Mouse (Mus musculus): ENCODE data around the gene Csnk1g1. TPM values are rescaled to one million over a fixed set of nuclear protein-coding genes. Genes with fewer than 3 reads are reported as not detected.

Gene Csnk1g1
- polyA plus RNA-seq, 1 experiment = 20.3 TPM

- Histone ChIP-seq H3K4me1 (ENCODE audit: control insufficient read depth, insufficient read depth, low read length) (no peaks in the 10 kb centered on the region), H3K27ac (ENCODE audit: control insufficient read depth, insufficient read depth, low read depth, low read length) (no peak overlapping the region), H3K27me3 (ENCODE audit: control insufficient read depth, insufficient read depth, low read length) (no peaks in the 10 kb centered on the region), H3K36me3 (ENCODE audit: control insufficient read depth, insufficient read depth, low read length) (no peaks in the 10 kb centered on the region; the same call in 1 of the 2 replicates), H3K4me3 (ENCODE audit: control insufficient read depth, low read depth, low read length) (no peak overlapping the region)
- no peak for TF ChIP-seq POLR2A (IDR thresholded peaks at IDR 0.05; ENCODE audit: control insufficient read depth, low read depth, low read length)
- TF ChIP-seq CTCF (IDR thresholded peaks at IDR 0.05; ENCODE audit: control insufficient read depth, insufficient read depth, insufficient replicate concordance, low read depth, low read length) = no peak
Observed at GRCm38 (mm10) chr9:65995603-65996376, 87.1 kb downstream of the Csnk1g1 start.

- H3K27ac ChIP-seq (ENCODE audit: control insufficient read depth, insufficient read depth, low read depth, low read length) = no peak overlapping the region
- no peaks in the 10 kb centered on the region; the same call in 1 of the 2 replicates for H3K36me3 ChIP-seq (ENCODE audit: control insufficient read depth, insufficient read depth, low read length)
- TF ChIP-seq POLR2A (IDR thresholded peaks at IDR 0.05; ENCODE audit: control insufficient read depth, low read depth, low read length) (no peak), CTCF (IDR thresholded peaks at IDR 0.05; ENCODE audit: control insufficient read depth, insufficient read depth, insufficient replicate concordance, low read depth, low read length) (no peak)
- no peaks in the 10 kb centered on the region for H3K4me1 ChIP-seq (ENCODE audit: control insufficient read depth, insufficient read depth, low read length)
- H3K27me3 ChIP-seq (ENCODE audit: control insufficient read depth, insufficient read depth, low read length) = no peaks in the 10 kb centered on the region
- H3K4me3 ChIP-seq (ENCODE audit: control insufficient read depth, low read depth, low read length) = no peak overlapping the region
Observed at GRCm38 (mm10) chr9:65998965-65999364, 90.2 kb downstream of the Csnk1g1 start.

DNA sequence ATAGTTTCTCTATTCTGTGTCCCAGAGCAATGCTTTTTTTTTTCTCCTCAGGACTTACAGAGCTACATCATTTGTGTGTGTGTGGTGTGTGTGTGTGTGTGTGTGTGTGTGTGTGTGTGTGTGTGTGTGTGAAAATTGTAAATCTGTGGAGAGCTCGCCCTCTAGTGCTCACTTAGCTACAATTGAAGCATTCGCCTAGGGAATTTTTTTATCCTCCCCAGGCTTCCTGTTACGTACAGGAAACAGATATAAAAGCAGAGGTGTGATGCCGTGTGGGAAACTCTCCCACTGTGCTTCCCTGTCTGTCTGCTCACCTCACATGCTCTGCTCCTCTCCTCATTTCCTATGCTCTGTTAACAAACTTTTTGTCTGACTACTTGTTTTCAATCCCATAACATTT, 95.7 kb downstream of the Csnk1g1 start:
- TF ChIP-seq POLR2A (IDR thresholded peaks at IDR 0.05; ENCODE audit: control insufficient read depth, low read depth, low read length) = no peak
- no peak for TF ChIP-seq CTCF (IDR thresholded peaks at IDR 0.05; ENCODE audit: control insufficient read depth, insufficient read depth, insufficient replicate concordance, low read depth, low read length)
- Histone ChIP-seq H3K4me3 (ENCODE audit: control insufficient read depth, low read depth, low read length) (no peak overlapping the region), H3K27me3 (ENCODE audit: control insufficient read depth, insufficient read depth, low read length) (no peaks in the 10 kb centered on the region), H3K27ac (ENCODE audit: control insufficient read depth, insufficient read depth, low read depth, low read length) (no peak overlapping the region), H3K36me3 (ENCODE audit: control insufficient read depth, insufficient read depth, low read length) (no peaks in the 10 kb centered on the region; the same call in 1 of the 2 replicates), H3K4me1 (ENCODE audit: control insufficient read depth, insufficient read depth, low read length) (no peaks in the 10 kb centered on the region)

DNA sequence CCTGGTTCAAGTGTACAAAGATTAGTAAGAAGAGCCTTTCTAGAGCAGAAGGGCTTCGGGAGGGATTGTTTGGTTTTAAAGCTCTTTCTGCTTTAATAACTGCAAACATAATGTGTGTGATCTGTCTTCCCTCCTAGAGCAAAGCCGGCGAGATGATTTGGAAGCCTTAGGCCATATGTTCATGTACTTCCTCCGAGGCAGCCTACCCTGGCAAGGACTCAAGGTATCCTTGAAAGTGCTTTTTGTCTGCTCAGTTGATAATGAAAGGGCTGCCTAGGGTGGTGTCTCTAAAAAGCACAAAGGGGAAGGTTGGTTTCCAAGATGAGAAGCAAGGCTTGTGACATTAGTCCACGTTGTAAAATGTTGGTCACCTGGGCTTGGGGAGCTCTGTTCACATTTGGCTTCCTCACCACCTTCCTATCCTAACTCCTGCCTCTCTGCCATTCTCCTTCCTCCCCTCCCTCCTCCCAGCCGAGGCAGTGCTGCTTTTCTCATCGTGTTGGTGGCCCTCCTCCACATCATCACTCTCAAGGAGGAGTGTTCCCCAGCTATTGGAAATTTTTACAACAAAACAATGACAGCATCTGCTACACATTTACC, 99.0 kb downstream of the Csnk1g1 start:
- Histone ChIP-seq H3K36me3 (ENCODE audit: control insufficient read depth, insufficient read depth, low read length) (no peaks in the 10 kb centered on the region; the same call in 1 of the 2 replicates), H3K4me1 (ENCODE audit: control insufficient read depth, insufficient read depth, low read length) (no peaks in the 10 kb centered on the region), H3K4me3 (ENCODE audit: control insufficient read depth, low read depth, low read length) (no peak overlapping the region), H3K27me3 (ENCODE audit: control insufficient read depth, insufficient read depth, low read length) (no peaks in the 10 kb centered on the region), H3K27ac (ENCODE audit: control insufficient read depth, insufficient read depth, low read depth, low read length) (no peak overlapping the region)
- TF ChIP-seq CTCF (IDR thresholded peaks at IDR 0.05; ENCODE audit: control insufficient read depth, insufficient read depth, insufficient replicate concordance, low read depth, low read length) (no peak), POLR2A (IDR thresholded peaks at IDR 0.05; ENCODE audit: control insufficient read depth, low read depth, low read length) (no peak)

GRCm38 (mm10) chr9:66020601-66021000, 111.9 kb downstream of the Csnk1g1 start:
- Histone ChIP-seq H3K36me3 (ENCODE audit: control insufficient read depth, insufficient read depth, low read length) (no peaks in the 10 kb centered on the region; the same call in 1 of the 2 replicates), H3K27me3 (ENCODE audit: control insufficient read depth, insufficient read depth, low read length) (no peaks in the 10 kb centered on the region), H3K4me3 (ENCODE audit: control insufficient read depth, low read depth, low read length) (no peak overlapping the region), H3K4me1 (ENCODE audit: control insufficient read depth, insufficient read depth, low read length) (no peaks in the 10 kb centered on the region), H3K27ac (ENCODE audit: control insufficient read depth, insufficient read depth, low read depth, low read length) (no peak overlapping the region)
- TF ChIP-seq CTCF (IDR thresholded peaks at IDR 0.05; ENCODE audit: control insufficient read depth, insufficient read depth, insufficient replicate concordance, low read depth, low read length) = no peak
- TF ChIP-seq POLR2A (IDR thresholded peaks at IDR 0.05; ENCODE audit: control insufficient read depth, low read depth, low read length) = no peak

- Histone ChIP-seq H3K4me3 (ENCODE audit: control insufficient read depth, low read depth, low read length) (no peak overlapping the region), H3K36me3 (ENCODE audit: control insufficient read depth, insufficient read depth, low read length) (peaks cover 1% of the 10 kb centered on the region; the same call in 1 of the 2 replicates), H3K4me1 (ENCODE audit: control insufficient read depth, insufficient read depth, low read length) (no peaks in the 10 kb centered on the region), H3K27ac (ENCODE audit: control insufficient read depth, insufficient read depth, low read depth, low read length) (no peak overlapping the region), H3K27me3 (ENCODE audit: control insufficient read depth, insufficient read depth, low read length) (no peaks in the 10 kb centered on the region)
- TF ChIP-seq CTCF (IDR thresholded peaks at IDR 0.05; ENCODE audit: control insufficient read depth, insufficient read depth, insufficient replicate concordance, low read depth, low read length) = no peak
- no peak for TF ChIP-seq POLR2A (IDR thresholded peaks at IDR 0.05; ENCODE audit: control insufficient read depth, low read depth, low read length)
Observed at GRCm38 (mm10) chr9:66038082-66038481, 129.4 kb downstream of the Csnk1g1 start.

DNA sequence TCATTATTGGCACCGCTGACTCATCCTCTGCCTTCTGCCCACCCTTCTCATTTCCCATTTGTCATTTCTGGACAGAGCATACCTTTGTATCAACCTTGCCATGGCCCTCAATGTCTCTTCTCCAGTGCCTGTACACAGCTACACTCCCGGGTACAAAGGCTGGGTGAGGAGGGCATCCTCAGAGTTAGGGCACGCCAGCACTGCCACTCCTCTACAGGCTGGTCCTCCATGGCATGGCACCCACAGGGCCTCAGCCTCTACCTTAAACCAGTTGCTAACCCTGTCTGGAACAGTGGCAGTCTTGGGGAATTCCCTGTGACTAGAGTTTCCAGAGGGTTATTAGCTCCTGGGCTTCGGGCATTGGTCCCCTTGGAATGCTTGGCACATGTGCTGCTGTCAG, 129.9 kb downstream of the Csnk1g1 start:
- H3K27ac ChIP-seq (ENCODE audit: control insufficient read depth, insufficient read depth, low read depth, low read length) = no peak overlapping the region
- no peak overlapping the region for H3K4me3 ChIP-seq (ENCODE audit: control insufficient read depth, low read depth, low read length)
- no peak for TF ChIP-seq CTCF (IDR thresholded peaks at IDR 0.05; ENCODE audit: control insufficient read depth, insufficient read depth, insufficient replicate concordance, low read depth, low read length)
- TF ChIP-seq POLR2A (IDR thresholded peaks at IDR 0.05; ENCODE audit: control insufficient read depth, low read depth, low read length) = no peak
- H3K36me3 ChIP-seq (ENCODE audit: control insufficient read depth, insufficient read depth, low read length) = peaks cover 1% of the 10 kb centered on the region; the same call in 1 of the 2 replicates
- no peaks in the 10 kb centered on the region for H3K27me3 ChIP-seq (ENCODE audit: control insufficient read depth, insufficient read depth, low read length)
- H3K4me1 ChIP-seq (ENCODE audit: control insufficient read depth, insufficient read depth, low read length) = no peaks in the 10 kb centered on the region
